ENCODE assay signal across 23 mouse cellular contexts in the genomic region with DNA sequence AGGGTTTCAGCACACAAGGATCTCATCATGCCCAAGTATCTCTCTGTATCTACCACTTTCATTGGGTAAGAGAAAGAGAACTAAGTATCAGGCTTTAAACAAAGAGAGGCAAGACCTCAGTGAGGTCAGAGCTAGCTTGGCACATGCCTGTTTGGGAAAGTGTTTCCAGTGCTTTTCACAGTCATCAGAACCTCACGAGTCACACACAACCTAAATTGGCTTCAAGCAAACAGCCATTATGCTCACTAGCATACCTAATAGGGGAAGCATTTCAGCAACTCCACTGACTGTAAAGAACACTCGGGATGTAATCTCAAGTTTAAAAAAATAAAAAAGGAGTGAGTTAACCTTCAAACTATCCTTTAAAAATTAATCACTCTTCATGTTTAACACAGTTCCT. TPM values are rescaled to one million over a fixed set of nuclear protein-coding genes. Genes with fewer than 3 reads are reported as not detected.
A peak's percentile ranks its signal among the peaks of the same experiment; 100 is the strongest.
DNase-seq lines count a peak whose midpoint lies in the region; ATAC-seq and TF ChIP-seq lines count a peak whose summit lies in the region.
"Had no signal": no experiment of that assay in that cellular context is flagged by ENCODE, and none has a peak within 500 bp of the region (broad histone marks: within the 10 kb centered on the region; RNA-seq: fewer than 3 reads in every experiment).

No protein-coding gene starts in this region.

- no peak for DNase-seq in liver, postnatal 0 days
- DNase-seq in Patski (ENCODE audit: low read depth, low spot score), result no peak
- peak; percentile 4 for DNase-seq in yolk sac, embryonic 10.5 days (ENCODE audit: low spot score)
- no peak for DNase-seq in adrenal gland, adult 18-20 months (ENCODE audit: low spot score in 2 of 2)
- no peak for DNase-seq in left cerebral cortex, postnatal 4 days
- DNase-seq: adrenal gland, postnatal 25 days; B cell, adult 2 months; cerebellum, adult 9-11 months; layer of hippocampus, postnatal 36 days; lung, adult 2 months; thymus, postnatal 14 days had no signal

- no peaks in the 10 kb centered on the region for H3K4me1 ChIP-seq in liver, postnatal 0 days (ENCODE audit: insufficient read depth)
- H3K4me1 ChIP-seq in liver, embryonic 12.5 days, result no peaks in the 10 kb centered on the region
- no peaks in the 10 kb centered on the region for H3K4me1 ChIP-seq in kidney, embryonic 14.5 days (ENCODE audit: control insufficient read depth, insufficient read depth, low read length)
- H3K4me1 ChIP-seq: embryonic facial prominence, embryonic 15.5 days; forebrain, embryonic 10.5 days; heart, embryonic 15.5 days; intestine, embryonic 15.5 days had no signal

- 0 out of 2 replicates have a peak, but pooled peaks have one; percentile 17 for ATAC-seq in liver, postnatal 0 days
- ATAC-seq in liver, embryonic 12.5 days, result no peak
- ATAC-seq in Patski, result peak; percentile 74
- 0 out of 2 replicates have a peak, but pooled peaks have one; percentile 12 for ATAC-seq in kidney, embryonic 14.5 days (ENCODE audit: low FRiP score, low TSS enrichment)
- ATAC-seq: forebrain, embryonic 16.5 days; hindbrain, embryonic 16.5 days; intestine, embryonic 15.5 days had no signal

- intact Hi-C loops in left cerebral cortex, postnatal 4 days (cut with DNase I), result no loop called here

- POLR2A ChIA-PET in Patski (lab: Charles Lee), result no interaction called here

- in situ Hi-C loops in Patski (cut with MboI; ENCODE audit: low pct_unique_long_range_greater_than_20kb), result loop anchor here (5.0 to 25.0 kb wide), 2 partner anchors 129 to 506 kb away; no protein-coding TSS in a partner anchor

- H3K36me3 ChIP-seq in liver, postnatal 0 days (replicated peaks; ENCODE audit: insufficient read depth, low read length), result peaks cover 19% of the 10 kb centered on the region; the same call in 1 of the 2 replicates
- H3K36me3 ChIP-seq in liver, embryonic 12.5 days, result peaks cover 13% of the 10 kb centered on the region; the same call in 1 of the 2 replicates
- H3K36me3 ChIP-seq in kidney, embryonic 14.5 days (ENCODE audit: control insufficient read depth, insufficient read depth, low read length), result peaks cover 4% of the 10 kb centered on the region
- H3K36me3 ChIP-seq: embryonic facial prominence, embryonic 15.5 days; intestine, embryonic 15.5 days; limb, embryonic 12.5 days had no signal

- no peak overlapping the region for H3K9ac ChIP-seq in liver, postnatal 0 days (replicated peaks)
- no peak overlapping the region for H3K9ac ChIP-seq in liver, embryonic 12.5 days
- H3K9ac ChIP-seq in kidney, embryonic 14.5 days (ENCODE audit: low read depth, low read length), result no peak overlapping the region
- H3K9ac ChIP-seq: embryonic facial prominence, embryonic 15.5 days; heart, embryonic 15.5 days; intestine, embryonic 15.5 days; limb, embryonic 12.5 days had no signal

- TF ChIP-seq CTCF in liver, postnatal 0 days (IDR thresholded peaks at IDR 0.05; ENCODE audit: low read depth), result no peak
- TF ChIP-seq CTCF in Patski (IDR thresholded peaks at IDR 0.05), result no peak

- H3K4me3 ChIP-seq in liver, postnatal 0 days (ENCODE audit: low read depth, low read length), result no peak overlapping the region
- H3K4me3 ChIP-seq in liver, embryonic 12.5 days, result no peak overlapping the region
- H3K4me3 ChIP-seq in kidney, embryonic 14.5 days (ENCODE audit: low read length), result no peak overlapping the region
- H3K4me3 ChIP-seq: embryonic facial prominence, embryonic 15.5 days; forebrain, embryonic 10.5 days; heart, embryonic 15.5 days; intestine, embryonic 15.5 days; limb, embryonic 12.5 days had no signal

- H3K4me2 ChIP-seq in liver, postnatal 0 days (ENCODE audit: low read depth, low read length), result no peak overlapping the region
- H3K4me2 ChIP-seq in liver, embryonic 12.5 days, result no peak overlapping the region
- no peak overlapping the region for H3K4me2 ChIP-seq in kidney, embryonic 14.5 days (replicated peaks; ENCODE audit: low read depth, low read length)
- H3K4me2 ChIP-seq: embryonic facial prominence, embryonic 15.5 days; heart, embryonic 15.5 days; intestine, embryonic 15.5 days; limb, embryonic 12.5 days; liver, embryonic 11.5 days had no signal

- no peak for TF ChIP-seq EP300 in liver, postnatal 0 days (IDR thresholded peaks at IDR 0.05; ENCODE audit: low read depth)

- CTCF ChIA-PET in Patski (lab: Charles Lee), result interaction anchor here (1.1 to 7.4 kb wide), 2 partner anchors 9 to 130 kb away, joined by 3 to 87 read pairs; no protein-coding TSS in a partner anchor

- 58% methylated on average over 2 of the region's 2 CpGs for WGBS in liver, postnatal 0 days (ENCODE audit: insufficient replicate concordance)
- 58% methylated on average over 2 of the region's 2 CpGs for WGBS in liver, embryonic 12.5 days (ENCODE audit: insufficient replicate concordance)
- WGBS in kidney, embryonic 14.5 days, result 40% methylated on average over 2 of the region's 2 CpGs

- H3K27me3 ChIP-seq in liver, postnatal 0 days (ENCODE audit: insufficient read depth, low read length), result no peaks in the 10 kb centered on the region
- H3K27me3 ChIP-seq in liver, embryonic 12.5 days (replicated peaks), result no peaks in the 10 kb centered on the region
- H3K27me3 ChIP-seq in Patski, result no peaks in the 10 kb centered on the region
- H3K27me3 ChIP-seq in kidney, embryonic 14.5 days (ENCODE audit: control insufficient read depth, insufficient read depth, low read length), result no peaks in the 10 kb centered on the region; the same call in 1 of the 2 replicates
- H3K27me3 ChIP-seq: CH12.LX; embryonic facial prominence, embryonic 15.5 days; heart, embryonic 15.5 days; intestine, embryonic 15.5 days; limb, embryonic 12.5 days had no signal

- H3K9me3 ChIP-seq in liver, postnatal 0 days (ENCODE audit: low read length), result no peaks in the 10 kb centered on the region
- H3K9me3 ChIP-seq in liver, embryonic 12.5 days (replicated peaks), result no peaks in the 10 kb centered on the region
- H3K9me3 ChIP-seq in kidney, embryonic 14.5 days (ENCODE audit: control insufficient read depth, low read length), result no peaks in the 10 kb centered on the region
- H3K9me3 ChIP-seq: embryonic facial prominence, embryonic 15.5 days; forebrain, embryonic 10.5 days; G1E; heart, embryonic 15.5 days; intestine, embryonic 15.5 days; limb, embryonic 12.5 days had no signal

- no peak overlapping the region for H3K27ac ChIP-seq in liver, postnatal 0 days (ENCODE audit: low read depth)
- no peak overlapping the region for H3K27ac ChIP-seq in liver, embryonic 12.5 days
- no peak overlapping the region for H3K27ac ChIP-seq in kidney, embryonic 14.5 days (ENCODE audit: low read depth, low read length)
- H3K27ac ChIP-seq: embryonic facial prominence, embryonic 15.5 days; forebrain, embryonic 10.5 days; heart, embryonic 15.5 days; intestine, embryonic 15.5 days; limb, embryonic 12.5 days had no signal

RNA-seq across cellular contexts. Expression of gene Nabp1, which starts 10.1 kb away (rescaled TPM):
- polyA plus RNA-seq in liver, postnatal 0 days (2015; fragmentation: Nextera tagmentation; extraction: Ambion mirVana), result 6.2 and 7.2 TPM in 2 replicates
- polyA plus RNA-seq in liver, embryonic 12.5 days (2016; fragmentation: Nextera tagmentation; extraction: Ambion mirVana), result 5.3 and 6.8 TPM in 2 replicates
- polyA plus RNA-seq in Patski (2021), result 20.8 TPM
- polyA plus RNA-seq in kidney, embryonic 14.5 days (2014; fragmentation: Nextera tagmentation; extraction: Ambion mirVana), result 10.6 and 14.5 TPM in 2 replicates
- 10 to 100 TPM; 36.3 to 44.6 TPM for total RNA-seq in adrenal gland, adult 18-20 months (2021)
- total RNA-seq in left cerebral cortex, postnatal 4 days (2021), result 1 to 10 TPM; 7.7 to 8.4 TPM
